Mouse (Mus musculus) forelimb bud, embryonic 11.5 days (tissue): ENCODE results near the gene Rapgef2.
"Not testable (repeated sequence)": the region's sequence is repeated elsewhere in the genome, so short reads cannot be mapped to it uniquely, and the experiment has no call there.

Experiments
- DNase-seq: peaks from one replicate; pipeline ENCODE4 v3.0.0-alpha.2; 2012; ENCODE audit warnings: low read depth, low spot score

The Rapgef2 gene

DNA sequence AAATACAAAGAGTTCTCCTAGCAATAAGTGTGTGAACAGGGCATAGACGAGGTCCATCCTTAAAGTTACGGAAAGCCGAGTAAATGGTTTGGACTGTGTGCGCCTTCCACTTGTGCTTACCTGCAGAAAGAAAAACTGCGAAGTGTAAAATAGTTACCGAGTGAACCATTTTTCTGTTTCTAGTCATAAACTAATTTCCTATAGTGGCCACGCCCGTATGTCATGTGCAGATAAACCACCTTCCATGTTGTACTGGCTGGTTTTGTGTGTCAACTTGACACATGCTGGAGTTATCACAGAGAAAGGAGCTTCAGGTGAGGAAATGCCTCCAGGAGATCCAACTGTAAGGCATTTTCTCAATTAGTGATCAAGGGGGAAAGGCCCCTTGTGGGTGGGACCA lies 115.2 kb downstream of the Rapgef2 start:
- not testable (repeated sequence) for DNase-seq

DNA sequence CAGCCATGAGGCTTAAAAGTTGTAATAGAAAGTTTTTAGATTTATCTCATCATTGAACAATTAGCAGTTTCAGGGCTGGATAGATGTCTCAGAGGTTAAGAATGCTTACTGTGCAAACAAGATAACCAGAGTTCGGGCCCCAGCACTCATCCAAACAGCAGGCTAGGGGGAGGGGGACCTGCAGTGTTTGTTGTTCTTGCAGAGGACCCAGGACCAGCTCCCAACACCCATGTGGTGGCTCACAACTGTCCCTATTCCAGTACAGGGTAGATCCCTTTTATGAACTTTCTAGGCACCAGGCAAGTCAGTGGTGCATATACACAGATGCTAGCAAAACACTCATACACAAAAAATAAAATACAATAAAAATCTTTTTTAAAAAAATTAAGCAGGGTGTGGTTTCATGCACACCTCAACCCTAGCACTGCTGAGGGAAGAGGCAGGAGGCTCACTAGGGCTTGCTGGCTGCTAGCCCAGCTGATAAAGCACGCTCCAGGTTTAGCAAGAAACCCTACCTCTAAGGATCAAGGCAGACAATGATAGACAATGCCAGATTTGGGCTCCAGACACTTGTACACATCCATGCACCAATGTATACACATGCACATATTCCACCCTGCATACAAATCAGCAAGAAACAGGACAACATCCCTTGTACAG lies 118.0 kb downstream of the Rapgef2 start:
- no peak for DNase-seq

DNA sequence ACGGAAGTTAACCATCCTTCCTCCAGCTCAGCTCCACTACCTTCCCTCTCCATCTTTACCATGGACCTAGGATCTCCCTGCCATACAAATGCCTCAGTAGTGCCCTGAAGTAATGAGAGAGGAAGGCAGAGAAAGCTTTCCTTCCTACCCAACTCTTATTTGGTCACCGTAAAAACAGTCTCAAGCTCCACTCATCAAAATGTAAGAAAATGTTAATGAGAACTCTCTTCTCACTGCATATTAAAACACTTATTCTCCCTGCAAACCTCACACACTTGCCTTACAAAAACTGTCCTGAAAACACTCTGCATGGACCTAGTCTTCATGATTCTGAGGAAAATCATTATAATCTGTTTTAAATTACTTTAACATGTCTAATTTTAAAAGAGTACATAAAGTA lies 118.7 kb downstream of the Rapgef2 start:
- no peak for DNase-seq

DNA sequence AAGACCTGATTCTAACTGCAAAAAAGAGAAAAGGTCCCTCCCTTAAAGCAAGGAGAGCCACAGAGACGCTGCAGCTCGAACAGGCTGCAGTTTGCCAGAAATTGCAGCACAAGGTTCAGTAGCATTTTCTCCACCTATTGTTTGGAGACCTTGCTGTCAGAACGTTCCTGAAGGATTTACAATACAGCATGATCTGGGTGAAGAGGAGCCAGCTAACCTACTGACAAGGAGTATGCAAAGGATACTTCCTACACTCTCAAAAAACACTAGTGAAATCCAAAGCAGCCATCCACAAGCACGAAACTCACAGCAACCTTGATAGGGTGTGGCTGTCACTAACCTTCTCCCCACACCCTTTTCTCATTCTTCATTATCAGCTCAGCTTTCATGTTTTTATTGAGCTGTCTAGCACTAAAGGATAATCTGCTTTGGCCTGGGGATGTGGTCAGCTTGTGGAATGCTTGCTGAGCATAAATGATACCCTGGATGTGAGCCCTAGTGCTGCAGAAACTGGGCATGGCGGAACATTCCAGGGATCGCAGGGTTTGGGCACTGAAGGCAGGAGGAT lies 124.4 kb downstream of the Rapgef2 start:
- no peak for DNase-seq

DNA sequence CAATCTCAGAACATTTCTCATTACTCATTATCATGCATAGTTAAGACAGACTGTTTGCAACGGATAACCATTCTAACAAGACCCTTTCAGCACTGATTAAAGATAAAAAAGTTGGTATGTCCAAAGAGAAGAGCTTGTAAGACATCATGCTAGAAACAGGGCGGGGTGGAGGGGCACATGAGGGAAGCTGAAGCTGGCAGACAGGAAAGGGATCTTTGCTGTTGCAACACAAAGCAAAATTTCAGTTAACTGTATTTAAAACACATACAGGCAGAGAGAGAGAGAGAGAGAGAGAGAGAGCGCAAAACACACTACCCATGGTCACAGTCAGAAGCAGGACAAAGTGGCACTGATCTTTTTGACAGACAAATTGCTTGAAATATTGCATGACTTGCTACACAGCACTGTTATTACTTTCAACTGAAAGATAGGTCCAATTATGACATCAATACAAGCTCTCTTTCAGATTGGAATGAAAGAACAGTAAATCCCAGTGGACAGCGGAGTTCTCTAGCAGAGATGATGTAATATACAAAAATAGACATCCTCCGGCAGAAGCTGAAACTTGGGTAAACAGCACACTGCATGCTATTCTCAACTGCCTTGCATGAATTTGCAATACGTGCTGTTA lies 125.1 kb downstream of the Rapgef2 start:
- no peak for DNase-seq

DNA sequence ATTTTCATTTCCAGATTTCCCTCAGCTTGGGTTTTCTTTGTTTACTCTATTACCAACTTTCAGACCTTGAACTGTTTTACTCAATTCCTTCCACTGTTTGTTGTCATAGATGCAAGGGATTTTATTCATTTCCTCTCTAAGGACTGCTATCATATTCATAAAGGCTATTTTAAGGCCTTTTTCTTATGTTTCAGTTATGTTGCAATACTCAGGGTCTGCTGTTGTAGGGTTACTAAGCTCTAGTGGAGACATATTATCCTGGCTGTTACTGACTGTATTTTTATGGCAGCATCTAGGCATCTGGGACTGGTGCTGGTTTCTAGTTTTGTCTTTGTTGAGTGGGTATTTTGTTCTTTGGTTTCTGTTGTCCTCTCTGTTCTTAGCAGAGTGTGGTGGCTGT lies 128.1 kb downstream of the Rapgef2 start:
- no peak for DNase-seq

DNA sequence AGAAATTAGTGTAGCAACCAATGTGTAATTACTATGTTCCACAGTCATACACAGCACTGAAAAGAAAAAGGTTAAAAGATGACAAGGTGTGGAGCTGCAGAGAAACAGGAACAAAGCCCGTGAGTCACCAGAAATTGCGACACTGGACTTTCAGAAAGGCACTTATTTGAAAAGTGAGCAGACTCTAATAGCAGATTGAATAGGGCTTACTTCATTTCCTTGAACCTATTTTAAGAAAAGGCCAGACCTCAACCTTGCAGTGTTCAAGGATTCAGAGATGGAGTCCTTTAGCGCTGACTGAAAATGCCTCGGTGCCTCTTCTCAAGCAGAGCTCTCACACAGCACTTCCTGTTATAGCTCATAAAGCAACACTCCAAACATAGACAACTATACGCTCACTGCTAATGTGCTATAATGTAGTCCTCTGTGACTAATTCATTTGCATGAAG lies 133.3 kb downstream of the Rapgef2 start:
- no peak for DNase-seq

DNA sequence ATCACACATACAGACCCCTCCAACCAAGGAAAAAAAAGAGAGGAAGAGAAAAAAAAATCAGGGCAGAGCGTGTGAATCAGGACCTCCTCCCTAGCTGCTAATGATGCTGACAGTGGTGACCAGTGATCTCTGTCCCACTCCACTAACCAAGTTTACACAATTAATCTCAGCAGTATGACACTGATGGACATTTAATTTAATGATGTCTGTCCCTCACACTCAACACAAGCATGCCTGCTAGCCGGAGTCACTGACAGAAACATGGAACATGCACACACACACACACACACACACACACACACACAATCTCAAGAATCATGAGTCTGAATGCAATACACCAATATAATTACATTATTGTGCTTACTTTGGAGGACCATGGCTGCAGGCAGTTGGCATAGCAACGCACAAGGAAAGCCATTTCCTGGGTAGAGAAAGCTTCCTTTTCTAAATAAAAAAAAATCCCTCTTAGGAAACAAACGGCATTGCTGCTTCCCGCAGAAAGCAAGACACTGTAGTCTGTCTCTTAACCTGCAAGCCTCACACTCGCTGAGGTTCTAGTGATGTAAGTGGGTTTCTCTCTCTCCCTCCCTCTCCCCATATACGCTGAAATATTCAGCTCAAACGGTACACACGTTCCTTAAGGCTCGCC lies 140.8 kb downstream of the Rapgef2 start:
- no peak for DNase-seq

DNA sequence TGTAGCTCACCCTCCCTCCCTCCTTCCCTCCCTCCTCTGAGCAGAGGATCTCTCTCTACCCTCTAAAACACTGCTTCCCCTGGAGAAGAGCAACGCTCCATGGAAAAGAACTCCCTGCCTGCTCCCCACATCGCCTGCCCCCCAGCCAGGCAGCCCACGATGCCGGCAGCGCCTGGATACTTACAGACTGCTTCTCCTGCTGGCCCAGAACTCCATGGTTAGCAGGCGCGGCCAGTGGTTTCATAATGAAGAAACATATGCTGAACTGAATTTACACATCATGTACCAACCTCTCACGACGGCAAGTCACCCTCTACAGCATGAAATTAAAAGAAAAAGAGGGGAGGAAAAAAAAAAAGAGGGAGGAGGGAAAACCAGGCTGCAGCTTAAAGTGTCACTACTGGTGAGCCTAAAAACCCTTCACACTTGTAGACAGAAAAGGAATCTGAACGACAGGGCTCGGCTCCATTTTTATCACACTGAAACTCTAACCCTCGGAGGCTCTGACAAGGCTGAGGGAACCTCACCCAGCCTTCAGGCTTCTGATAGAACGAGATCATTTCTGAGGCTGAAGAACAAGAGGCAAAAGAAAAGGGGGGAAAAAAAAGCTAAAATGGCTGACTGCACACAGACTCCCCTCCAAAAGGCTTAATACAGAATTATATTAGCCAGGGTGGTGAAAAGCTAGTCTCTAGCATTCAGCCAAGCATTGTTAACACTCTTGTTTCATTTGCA lies 141.5 kb downstream of the Rapgef2 start:
- no peak for DNase-seq

DNA sequence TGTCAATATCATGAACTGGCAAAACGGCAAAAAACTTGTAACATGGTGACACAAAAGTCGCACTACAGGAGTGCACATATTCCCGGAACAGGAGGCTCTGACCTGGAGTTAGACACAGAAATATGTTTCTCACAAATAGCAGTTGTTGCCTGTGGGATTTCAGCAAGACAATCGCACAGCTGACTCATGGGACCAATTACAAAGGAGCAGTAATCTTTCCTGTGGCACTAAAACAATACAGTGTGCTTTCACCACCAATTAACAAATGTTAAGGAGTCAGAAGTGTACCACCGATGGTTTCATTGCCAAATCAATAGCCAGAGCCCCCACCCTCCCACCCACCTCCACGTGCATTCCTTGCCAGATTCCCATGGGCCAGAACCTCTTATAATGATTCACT lies 142.2 kb downstream of the Rapgef2 start:
- no peak for DNase-seq

DNA sequence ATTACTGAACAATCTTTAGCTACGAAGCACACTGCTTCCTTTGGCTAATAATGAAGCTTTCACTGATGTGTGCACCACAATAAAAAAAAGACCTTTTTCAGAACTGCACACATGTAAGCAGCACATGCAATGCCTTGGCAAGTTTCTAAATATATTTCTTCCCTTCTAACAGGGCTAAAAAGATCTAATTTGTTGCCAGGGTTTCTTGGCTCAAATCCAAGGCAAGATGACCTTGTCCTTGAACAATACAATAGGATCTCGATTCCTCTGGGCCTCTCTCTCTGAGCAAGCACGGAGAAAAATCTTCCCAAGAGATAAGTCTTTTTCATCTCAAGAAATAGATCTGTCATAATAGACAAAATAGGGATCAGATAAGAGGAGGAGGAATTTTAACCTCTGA lies 147.1 kb downstream of the Rapgef2 start:
- DNase-seq: no peak

DNA sequence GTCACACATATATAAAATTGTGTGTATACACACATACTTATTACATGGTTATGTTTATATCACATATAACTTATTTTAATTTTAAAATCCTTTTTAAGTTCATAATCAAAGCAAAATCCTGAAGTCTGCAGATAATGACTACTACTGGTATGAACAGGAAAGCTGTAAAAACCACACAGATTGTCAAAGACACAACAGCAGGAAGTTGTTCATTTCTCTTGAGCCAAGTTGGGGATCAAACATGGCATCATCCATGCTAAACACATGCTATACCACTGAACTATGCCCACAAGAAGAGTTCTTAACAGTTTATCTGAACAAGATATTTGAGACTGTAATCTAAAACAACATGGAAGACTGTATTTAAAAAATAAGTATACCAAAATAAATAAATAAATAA lies 147.7 kb downstream of the Rapgef2 start:
- DNase-seq: no peak

DNA sequence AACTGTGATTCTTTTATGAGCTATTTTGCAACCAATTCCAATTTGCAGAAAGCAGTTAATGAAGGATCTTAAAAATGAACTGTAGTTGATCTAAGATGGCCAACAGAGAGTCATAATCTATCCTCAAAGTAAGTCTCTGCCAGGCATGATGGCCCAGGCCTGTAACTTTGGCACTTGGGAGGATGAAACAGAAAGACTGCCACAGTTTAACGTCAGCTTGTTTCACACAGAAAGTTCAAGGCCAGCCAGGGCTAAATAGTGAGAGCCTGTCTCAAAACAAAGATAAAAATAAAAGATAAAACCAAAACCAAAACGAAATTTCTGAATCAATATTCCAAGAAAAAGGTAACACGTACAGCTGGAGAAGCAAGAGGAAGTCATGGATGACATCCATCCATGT lies 155.3 kb downstream of the Rapgef2 start:
- DNase-seq: no peak

DNA sequence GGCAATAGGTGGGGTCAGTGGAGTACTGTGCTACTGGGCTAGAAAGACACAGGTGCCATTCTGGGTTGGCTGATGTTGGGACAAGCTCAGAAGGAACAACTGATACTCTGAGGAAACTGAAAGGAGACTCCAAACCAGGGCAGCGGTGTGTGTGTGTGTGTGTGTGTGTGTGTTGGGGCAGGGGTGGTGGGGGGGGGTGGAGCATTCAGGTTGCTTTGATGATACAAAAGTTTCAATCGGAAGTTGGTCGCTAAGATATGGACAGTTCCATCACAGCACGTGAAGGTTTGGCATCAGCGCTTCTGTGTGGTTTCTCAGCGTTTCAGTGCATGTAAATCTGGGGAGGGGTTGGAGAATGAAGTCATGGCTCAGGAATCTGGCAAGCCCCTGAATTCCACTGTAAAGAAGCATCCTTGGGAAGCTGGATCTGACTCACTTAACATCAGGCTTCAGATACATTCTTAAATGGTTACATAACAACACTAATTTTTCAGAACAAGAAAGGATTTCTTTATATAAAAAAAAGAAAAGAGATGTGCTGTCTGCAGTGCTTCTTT lies 157.2 kb downstream of the Rapgef2 start:
- DNase-seq: no peak

DNA sequence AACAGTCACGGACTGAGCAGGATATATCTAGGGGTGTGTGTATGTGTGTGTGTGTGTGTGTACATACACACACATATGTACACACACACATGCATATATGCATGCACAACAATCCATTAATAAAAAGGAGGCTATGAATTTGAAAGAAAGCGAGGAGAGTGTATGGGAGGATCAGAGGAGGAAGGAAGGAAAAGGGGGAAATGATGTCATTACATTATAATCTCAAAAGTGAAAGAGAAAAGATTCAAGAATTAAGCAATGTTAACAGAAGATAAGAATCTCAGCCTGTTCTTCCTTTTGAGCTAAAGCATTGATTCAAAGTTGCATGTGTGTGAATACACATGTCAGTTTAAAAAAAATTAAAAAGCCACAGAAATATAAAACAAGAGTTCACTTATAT lies 158.5 kb downstream of the Rapgef2 start:
- no peak for DNase-seq

DNA sequence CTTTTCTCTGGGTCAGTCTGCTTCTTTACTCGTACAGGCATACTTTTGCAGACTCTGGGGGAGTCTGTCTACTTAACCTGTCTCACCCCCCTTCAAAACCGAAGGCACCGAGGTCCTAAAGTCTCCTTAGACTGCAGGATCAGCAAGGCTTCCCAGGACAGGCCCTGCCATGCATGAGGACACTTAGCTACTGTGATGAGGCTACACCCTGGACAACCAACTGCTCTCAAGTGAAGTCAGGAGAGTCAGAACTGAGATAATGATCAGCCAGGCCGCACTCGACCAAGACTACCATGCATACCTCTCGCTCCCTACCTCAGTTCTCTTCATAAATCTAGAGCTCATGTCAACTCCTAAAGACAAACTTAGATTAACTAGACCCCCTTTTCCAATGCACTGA lies 159.5 kb downstream of the Rapgef2 start:
- DNase-seq: no peak

DNA sequence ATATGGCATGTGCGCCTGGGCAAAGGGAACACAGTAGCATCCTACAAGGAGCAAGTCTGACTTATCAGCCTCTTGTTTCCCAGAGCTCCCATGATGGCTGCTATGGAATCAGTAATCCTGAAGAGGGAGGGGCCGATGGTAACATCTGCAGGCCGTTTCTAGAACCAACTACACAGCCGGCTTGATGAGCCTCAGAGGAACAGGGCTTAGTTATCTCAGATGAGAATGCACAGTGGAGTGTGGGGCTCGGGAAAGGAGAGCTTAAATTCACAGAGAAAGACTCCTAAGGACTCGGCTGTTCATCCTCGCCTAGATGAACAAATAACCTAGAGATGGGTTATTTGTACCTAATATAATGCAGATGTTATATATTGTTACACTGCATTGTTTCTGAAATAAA lies 164.9 kb downstream of the Rapgef2 start:
- no peak for DNase-seq

DNA sequence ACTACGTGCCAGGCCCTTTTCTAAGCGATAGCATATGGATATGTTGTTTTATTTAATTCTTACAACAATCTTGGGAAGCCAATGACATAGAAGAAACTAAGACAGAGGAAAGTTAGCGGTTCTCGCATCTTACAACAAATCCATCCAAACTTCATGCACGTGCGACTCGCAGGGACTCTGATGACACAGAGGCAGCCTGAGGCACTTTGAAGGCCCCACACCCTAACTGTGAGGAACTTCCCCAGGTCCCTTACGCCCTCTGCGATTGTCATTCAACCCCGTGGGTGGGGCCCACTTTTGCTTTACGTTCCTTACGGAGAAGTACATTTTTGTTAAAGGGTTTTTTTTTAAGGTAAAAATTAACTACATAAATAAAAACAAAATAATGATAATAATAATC lies 166.3 kb downstream of the Rapgef2 start:
- no peak for DNase-seq

DNA sequence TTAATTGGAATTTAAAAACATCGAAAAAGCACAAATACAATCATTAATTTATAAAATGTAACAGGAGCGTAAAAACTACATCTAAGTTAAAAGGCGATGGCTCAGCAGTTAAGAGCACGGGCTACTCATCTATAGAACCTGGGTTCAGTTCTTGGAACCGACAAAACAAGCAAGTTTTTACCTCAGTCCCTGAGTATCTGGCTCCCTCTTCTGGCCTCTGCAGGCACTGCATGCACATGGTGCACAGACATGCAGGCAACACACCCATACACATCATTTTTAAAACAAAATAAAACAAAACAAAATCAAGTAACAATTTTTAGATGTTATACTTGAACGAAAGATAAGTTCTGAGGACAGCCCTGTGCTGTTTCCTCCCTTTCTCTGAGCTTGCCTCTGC lies 176.2 kb downstream of the Rapgef2 start:
- DNase-seq: no peak

DNA sequence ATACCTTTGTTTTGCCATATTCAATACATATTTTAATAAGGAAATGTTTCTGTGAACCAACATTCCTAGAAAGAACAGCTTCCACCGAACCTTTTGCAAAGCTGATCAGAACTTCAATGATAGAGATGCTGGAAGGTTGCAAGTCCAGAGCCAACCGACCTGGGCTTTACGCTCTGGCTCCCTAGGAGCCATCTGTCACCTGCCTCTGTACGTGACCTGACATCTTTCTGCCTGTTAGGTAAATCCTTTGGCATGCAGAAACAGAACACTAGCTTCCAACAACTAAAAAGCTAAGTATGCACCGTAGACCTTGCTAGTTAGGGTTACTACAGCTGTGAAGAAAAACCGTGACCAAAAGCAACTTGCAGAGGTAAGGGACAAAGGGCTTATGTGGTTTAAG lies 178.1 kb downstream of the Rapgef2 start:
- DNase-seq: peak; percentile 12

DNA sequence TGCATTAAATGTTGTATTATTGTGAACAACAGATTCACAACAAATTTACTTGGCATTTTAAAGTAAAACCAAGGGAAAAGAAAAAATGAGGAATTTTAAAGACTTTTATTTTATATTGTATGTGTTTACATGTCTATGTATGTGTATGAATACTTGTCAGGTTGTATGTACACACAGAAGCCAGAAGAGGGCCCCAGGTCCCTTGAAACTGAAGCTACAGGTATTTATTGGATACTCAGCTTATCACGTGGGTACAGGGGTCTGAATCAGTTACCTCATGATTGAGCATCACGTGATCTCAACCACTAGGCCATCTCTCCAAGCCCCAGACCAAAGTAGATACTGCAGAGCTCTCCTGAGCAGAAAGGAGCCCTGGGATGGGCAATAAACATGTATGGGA lies 180.0 kb downstream of the Rapgef2 start:
- no peak for DNase-seq

DNA sequence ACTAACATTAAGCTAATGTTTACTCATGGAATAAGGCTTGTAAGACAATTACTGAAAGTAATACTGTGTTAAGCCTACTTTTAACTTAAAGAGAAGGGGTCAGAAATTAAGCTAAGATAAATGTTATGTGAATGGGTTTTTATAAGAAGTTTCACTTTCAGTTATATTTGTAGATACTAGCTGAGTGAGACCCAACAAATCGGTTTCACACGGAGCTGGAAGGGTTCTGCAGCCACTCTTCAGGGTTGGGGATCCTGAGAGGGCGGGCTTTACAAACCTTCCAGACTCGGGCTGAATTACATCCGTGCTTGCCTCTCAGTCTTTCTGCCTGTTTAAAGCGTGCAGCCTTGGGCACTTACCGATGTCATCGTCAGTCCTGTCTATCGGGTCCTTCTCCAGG lies 182.7 kb downstream of the Rapgef2 start:
- DNase-seq: no peak
